Mouse (Mus musculus) liver, embryonic 14.5 days (tissue): ENCODE measurements around the gene Kat2b.
"Not testable (repeated sequence)": the region's sequence is repeated elsewhere in the genome, so short reads cannot be mapped to it uniquely, and the experiment has no call there.

ENCODE experiments used
- CTCF ChIP-seq: IDR thresholded peaks from 2 replicates; pipeline ENCODE4 v1.5.1; 2016; ENCODE audit warnings: antibody characterized with exemption, low read depth, control low read depth
- EP300 ChIP-seq: IDR thresholded peaks from 2 replicates; pipeline ENCODE4 v1.6.1; 2016; ENCODE audit warnings: antibody characterized with exemption, low read depth

DNA sequence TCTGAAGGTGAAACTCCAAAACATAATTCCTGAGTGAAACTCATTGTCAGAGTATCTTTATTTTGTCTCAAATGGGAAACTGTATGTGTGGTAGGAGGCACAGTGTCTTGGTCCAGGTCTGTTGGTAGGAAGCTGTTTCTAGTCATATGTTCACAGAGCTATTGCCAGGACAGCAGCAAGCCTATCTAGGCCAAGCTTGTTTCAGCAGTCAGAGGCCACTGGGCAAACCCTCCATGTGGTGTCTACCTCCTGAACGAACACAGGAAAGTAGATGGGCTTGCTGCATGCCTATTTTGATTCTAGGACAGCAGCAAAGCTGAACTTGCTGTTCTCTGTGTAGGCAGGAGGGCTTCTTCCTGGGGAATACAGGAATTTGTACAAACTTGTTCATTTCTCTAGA is 148.5 kb downstream of the Kat2b start:
- not testable (repeated sequence) for TF ChIP-seq EP300, CTCF
